Mouse (Mus musculus) hindbrain, postnatal 0 days (tissue): ENCODE measurements around the gene Mark2. TPM values are rescaled to one million over a fixed set of nuclear protein-coding genes. Genes with fewer than 3 reads are reported as not detected.
A peak's percentile ranks its signal among the peaks of the same experiment; 100 is the strongest.

ENCODE experiments used
- ATAC-seq: fragments of 200-750 bp; cut with Nextera tagmentation; 2 replicates; pipeline ENCODE4 v1.8.0; 2017; ENCODE audit warnings: mild to moderate bottlenecking, moderate TSS enrichment, moderate library complexity
- DNase-seq: peaks from one replicate; pipeline ENCODE4 v3.0.0-alpha.2; 2015; ENCODE audit warnings: low spot score
- H3K27ac ChIP-seq: fragments of 300-500 bp; sonication (generic); 2 replicates; pipeline ENCODE4 v1.5.1; 2014; ENCODE audit warnings: mild to moderate bottlenecking
- H3K27me3 ChIP-seq: fragments of 300-500 bp; sonication (generic); 2 replicates; pipeline ENCODE4 v1.6.1; 2014; ENCODE audit warnings: low read length, mixed read lengths; ENCODE audit not compliant: insufficient read depth
- H3K36me3 ChIP-seq: fragments of 300-500 bp; sonication (generic); 2 replicates; pipeline ENCODE4 v1.6.1; 2014; ENCODE audit warnings: low read length, mixed read lengths; ENCODE audit not compliant: insufficient read depth
- H3K4me1 ChIP-seq: fragments of 300-500 bp; sonication (generic); 2 replicates; pipeline ENCODE4 v1.6.1; 2014; ENCODE audit warnings: antibody characterized with exemption, low read length, mixed read lengths; ENCODE audit not compliant: insufficient read depth
- H3K4me2 ChIP-seq: fragments of 300-500 bp; sonication (generic); 2 replicates; pipeline ENCODE4 v1.6.1; 2014; ENCODE audit warnings: low read depth, mild to moderate bottlenecking, low read length, moderate library complexity, mixed read lengths
- H3K4me3 ChIP-seq: fragments of 300-500 bp; sonication (generic); 2 replicates; pipeline ENCODE4 v1.5.1; 2014; ENCODE audit warnings: low read length
- H3K9ac ChIP-seq: fragments of 300-500 bp; sonication (generic); replicated peaks from 2 replicates; pipeline ENCODE4 v1.6.1; 2014; ENCODE audit warnings: mild to moderate bottlenecking, low read length, moderate library complexity, mixed read lengths
- H3K9me3 ChIP-seq: fragments of 300-500 bp; sonication (generic); 2 replicates; pipeline ENCODE4 v1.6.1; 2016; ENCODE audit warnings: low read length, mixed read lengths
- CTCF ChIP-seq: IDR thresholded peaks from 2 replicates; pipeline ENCODE4 v1.5.1; 2016; ENCODE audit warnings: antibody characterized with exemption, control low read depth, low read depth
- WGBS: fragments of 180-500 bp; shearing (Covaris S2); extraction: QIAGEN DNeasy Blood & Tissue Kit; methylation state at CpG from one replicate; pipeline ENCODE4 v1.1.7; 2014; 5-methylcytosine and 5-hydroxymethylcytosine counted together
- polyA plus RNA-seq: library from polyadenylated mRNA; unstranded; fragments of >200 nt; fragmentation: Nextera tagmentation; extraction: Ambion mirVana; gene quantifications from 2 replicates; pipeline ENCODE4 v1.2.1, GENCODE M21; 2015
- total RNA-seq: library from RNA; depleted of rRNA; stranded (reverse); fragments of >200 nt; gene quantifications from 2 replicates; pipeline ENCODE4 v1.2.3, GENCODE M21; 2014

The Mark2 gene
- total and polyA plus RNA-seq, 2 experiments from 2014 or later: 31.4 to 39.9 TPM

DNA sequence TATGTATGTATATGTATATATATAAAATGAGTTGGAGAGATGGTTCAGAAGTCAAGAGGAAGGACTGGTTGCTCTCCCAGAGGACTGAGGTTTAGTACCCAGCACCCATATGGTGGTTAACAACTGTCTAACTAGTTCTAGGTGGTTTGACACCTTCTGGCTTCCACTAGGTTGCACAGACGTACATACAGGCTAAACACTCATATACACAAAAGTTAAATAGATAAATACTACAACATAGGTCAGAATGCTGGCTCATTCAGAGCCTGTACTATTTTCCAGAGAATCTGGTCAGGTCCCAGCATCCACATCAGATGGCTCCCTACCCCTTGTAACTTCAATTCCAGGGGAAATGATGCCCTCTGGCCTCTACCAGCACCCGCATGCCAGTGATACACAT is 986 bp upstream of the Mark2 start:
- H3K4me1 ChIP-seq: peaks cover 19% of the 10 kb centered on the region
- no peak overlapping the region for H3K27ac ChIP-seq
- no peak for ATAC-seq
- 69% methylated on average over 2 of the region's 2 CpGs for WGBS
- H3K4me3 ChIP-seq: no peak overlapping the region
- H3K36me3 ChIP-seq: no peaks in the 10 kb centered on the region
- H3K9me3 ChIP-seq: no peaks in the 10 kb centered on the region
- H3K4me2 ChIP-seq: no peak overlapping the region
- no peak for DNase-seq
- no peaks in the 10 kb centered on the region for H3K27me3 ChIP-seq
- H3K9ac ChIP-seq: no peak overlapping the region
- TF ChIP-seq CTCF: no peak

DNA sequence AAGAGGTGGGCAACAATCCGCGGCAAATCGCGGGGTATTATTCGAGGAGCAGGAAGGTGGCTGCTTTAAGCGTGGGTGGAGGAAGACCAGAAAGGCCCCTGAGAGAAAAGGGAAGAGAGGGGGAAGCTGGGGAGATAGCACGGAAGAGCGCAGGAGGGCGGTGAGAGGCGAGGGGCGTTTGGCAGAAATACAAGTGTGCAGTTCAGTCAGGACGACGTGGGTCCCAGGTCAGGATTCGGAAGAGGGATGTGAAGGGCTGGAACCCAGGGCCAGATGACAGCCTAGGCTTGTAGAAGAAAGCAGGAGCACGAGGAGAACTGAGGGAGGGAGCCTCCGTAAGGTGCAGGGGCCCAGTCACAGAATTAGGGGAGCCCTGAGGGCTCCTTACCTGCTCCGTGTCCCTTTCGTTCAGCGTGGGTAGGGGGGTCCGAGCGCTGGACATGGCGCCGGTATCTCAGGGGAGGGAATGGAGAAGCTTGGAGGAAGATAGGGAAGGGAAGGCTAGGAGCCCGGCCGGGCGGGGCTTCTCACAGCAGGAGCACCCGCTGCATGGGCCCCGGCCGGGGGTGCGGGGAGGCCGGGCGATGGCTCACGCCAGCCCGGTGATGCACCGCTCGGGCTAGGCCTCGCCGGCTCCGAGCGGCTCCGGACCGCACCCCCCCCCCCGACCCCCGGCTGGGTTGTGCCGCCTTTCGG is 732 bp downstream of the Mark2 start:
- Histone ChIP-seq H3K27me3 (no peaks in the 10 kb centered on the region), H3K27ac (peak overlapping the region; percentile 86), H3K9me3 (no peaks in the 10 kb centered on the region), H3K4me3 (peak overlapping the region; percentile 96), H3K36me3 (no peaks in the 10 kb centered on the region), H3K4me2 (peak overlapping the region; percentile 97), H3K4me1 (peaks cover 26% of the 10 kb centered on the region), H3K9ac (peak overlapping the region; percentile 98)
- 1% methylated on average over 28 of the region's 46 CpGs for WGBS
- TF ChIP-seq CTCF: no peak
- ATAC-seq (peak; percentile 75), DNase-seq (no peak)

DNA sequence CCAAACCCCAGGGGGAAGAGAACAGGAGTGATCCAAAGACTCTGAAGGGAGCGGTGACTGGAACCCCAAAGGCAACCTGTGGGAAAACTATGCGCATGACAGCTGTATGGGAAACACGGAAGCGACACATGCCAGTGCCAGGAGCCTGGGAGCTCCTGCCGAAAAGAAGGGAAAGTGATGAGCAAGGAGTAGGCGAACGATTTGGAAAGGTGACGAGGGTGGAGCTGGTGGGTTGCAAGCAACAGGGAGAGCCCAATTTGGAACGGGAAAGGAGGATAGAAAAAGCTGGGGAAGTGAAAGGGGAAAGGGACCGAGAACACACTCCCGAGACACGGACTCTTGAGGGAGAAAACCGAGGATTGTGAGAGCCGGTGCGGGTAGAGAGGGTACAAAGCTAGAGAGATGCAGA is 1.3 kb downstream of the Mark2 start:
- no peaks in the 10 kb centered on the region for H3K36me3 ChIP-seq
- no peaks in the 10 kb centered on the region for H3K9me3 ChIP-seq
- no peaks in the 10 kb centered on the region for H3K27me3 ChIP-seq
- TF ChIP-seq CTCF: no peak
- peak overlapping the region; percentile 97 for H3K4me2 ChIP-seq
- peak overlapping the region; percentile 86; the same call in 1 of the 2 replicates for H3K27ac ChIP-seq
- peak overlapping the region; percentile 96 for H3K4me3 ChIP-seq
- no peak for ATAC-seq
- WGBS: 1% methylated on average over 15 of the region's 15 CpGs
- peaks cover 26% of the 10 kb centered on the region for H3K4me1 ChIP-seq
- peak; percentile 44 for DNase-seq
- H3K9ac ChIP-seq: peak overlapping the region; percentile 98

DNA sequence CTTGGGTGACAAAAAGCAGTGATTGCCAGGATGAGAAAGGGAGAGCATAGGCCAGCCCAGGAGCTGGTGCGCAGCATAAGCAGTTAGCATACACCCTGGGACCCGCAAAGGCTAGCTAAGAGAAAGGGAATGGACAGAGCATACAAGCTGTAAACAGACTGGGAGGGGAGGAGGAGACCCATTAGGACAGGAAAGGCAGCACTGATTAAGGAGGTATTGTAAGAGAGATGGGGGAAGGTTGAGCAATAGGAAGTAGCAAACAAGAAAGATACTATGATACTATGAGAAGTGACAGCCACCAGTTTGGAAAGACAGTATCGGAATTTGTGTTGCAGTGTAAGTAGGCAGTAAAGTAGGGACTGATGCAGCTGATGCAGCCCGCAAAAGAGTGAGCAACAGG is 1.8 kb downstream of the Mark2 start:
- Histone ChIP-seq H3K27me3 (no peaks in the 10 kb centered on the region), H3K4me2 (peak overlapping the region; percentile 97), H3K4me1 (peaks cover 26% of the 10 kb centered on the region), H3K9me3 (no peaks in the 10 kb centered on the region), H3K27ac (no peak overlapping the region), H3K9ac (peak overlapping the region; percentile 98), H3K36me3 (no peaks in the 10 kb centered on the region), H3K4me3 (peak overlapping the region; percentile 96)
- no peak for ATAC-seq
- 45% methylated on average over 4 of the region's 4 CpGs for WGBS
- DNase-seq: no peak
- no peak for TF ChIP-seq CTCF

DNA sequence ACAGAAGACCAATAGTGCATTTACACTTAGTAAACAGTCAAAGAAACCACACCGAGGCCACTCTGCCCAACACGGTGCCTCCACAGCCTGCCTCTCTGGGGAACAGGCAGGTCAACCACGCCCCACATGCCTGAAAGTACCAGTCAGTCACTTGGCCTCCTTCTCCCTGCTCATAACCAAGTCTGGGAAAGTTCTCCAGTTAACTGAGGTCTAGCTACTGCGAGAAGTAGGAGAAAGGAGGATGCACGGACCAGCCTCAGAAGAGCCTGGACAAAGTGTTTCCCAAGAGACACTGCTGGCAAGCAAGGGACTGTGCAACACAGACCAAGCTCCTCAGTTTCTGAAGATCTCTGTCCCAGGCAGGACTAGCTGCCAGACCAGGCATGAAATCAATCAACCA is 2.6 kb downstream of the Mark2 start:
- peak overlapping the region; percentile 97 for H3K4me2 ChIP-seq
- H3K27me3 ChIP-seq: no peaks in the 10 kb centered on the region
- ATAC-seq: no peak
- peak; percentile 23 for DNase-seq
- H3K4me1 ChIP-seq: peaks cover 26% of the 10 kb centered on the region
- WGBS: 47% methylated on average over 5 of the region's 5 CpGs
- TF ChIP-seq CTCF: no peak
- no peaks in the 10 kb centered on the region for H3K36me3 ChIP-seq
- no peaks in the 10 kb centered on the region for H3K9me3 ChIP-seq
- no peak overlapping the region for H3K27ac ChIP-seq
- peak overlapping the region; percentile 96; the same call in 1 of the 2 replicates for H3K4me3 ChIP-seq
- peak overlapping the region; percentile 98; the same call in 1 of the 2 replicates for H3K9ac ChIP-seq

DNA sequence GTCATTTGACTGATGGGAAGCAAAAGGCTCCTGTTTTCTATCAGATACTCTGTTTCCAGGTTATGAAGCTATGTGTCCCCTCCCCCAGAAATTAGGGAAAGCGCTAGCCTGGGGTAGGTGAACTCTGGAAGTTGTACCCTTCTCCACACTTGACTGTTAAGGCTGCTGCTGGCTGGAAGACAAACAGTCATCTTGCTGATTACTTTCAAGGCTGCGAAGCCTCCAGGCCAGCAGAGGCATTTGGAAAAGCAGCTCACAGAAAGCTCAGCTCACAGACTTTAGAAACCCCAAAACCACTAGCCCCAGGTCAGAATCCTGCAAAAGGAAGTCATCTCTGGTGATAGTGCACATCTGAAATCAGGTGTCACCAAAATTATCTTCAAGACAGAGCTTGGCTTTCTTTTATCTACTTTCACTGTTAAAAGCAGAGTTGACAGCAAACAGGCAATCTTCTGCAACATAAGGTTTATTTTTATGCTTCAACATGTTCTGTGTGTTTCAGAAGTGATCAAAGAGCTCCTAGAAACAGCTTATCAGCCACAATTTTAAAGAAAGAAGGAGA is 3.8 kb downstream of the Mark2 start:
- 88% methylated on average over 2 of the region's 2 CpGs for WGBS
- H3K36me3 ChIP-seq: no peaks in the 10 kb centered on the region
- no peak overlapping the region for H3K27ac ChIP-seq
- no peak for DNase-seq
- no peak overlapping the region for H3K4me3 ChIP-seq
- H3K4me2 ChIP-seq: no peak overlapping the region
- H3K9me3 ChIP-seq: no peaks in the 10 kb centered on the region
- 0 out of 2 replicates have a peak overlapping the region, but pooled peaks have one; percentile 3 for H3K9ac ChIP-seq
- no peaks in the 10 kb centered on the region for H3K27me3 ChIP-seq
- no peak for TF ChIP-seq CTCF
- ATAC-seq: no peak
- H3K4me1 ChIP-seq: peaks cover 26% of the 10 kb centered on the region

DNA sequence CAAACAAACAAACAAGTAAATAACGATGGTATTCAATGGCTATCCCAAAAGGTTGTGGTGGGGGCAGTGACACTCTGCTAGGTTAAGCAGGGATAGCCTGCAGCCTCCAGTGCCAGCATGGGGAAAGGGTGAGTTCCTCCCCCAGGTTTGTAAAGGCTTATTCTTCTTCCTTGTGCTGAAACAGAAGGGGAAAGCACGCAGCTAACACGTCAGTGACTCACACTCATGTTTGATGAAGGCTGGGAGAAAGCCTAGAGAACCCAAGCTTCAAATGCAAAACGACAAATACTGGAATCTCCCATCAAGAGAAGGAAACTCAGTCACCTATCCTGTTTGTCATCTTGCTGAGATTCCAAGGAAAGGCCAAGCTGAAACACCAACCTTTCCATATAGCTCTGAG is 6.0 kb downstream of the Mark2 start:
- Histone ChIP-seq H3K9me3 (no peaks in the 10 kb centered on the region), H3K4me2 (no peak overlapping the region), H3K36me3 (no peaks in the 10 kb centered on the region), H3K4me3 (no peak overlapping the region), H3K27me3 (no peaks in the 10 kb centered on the region), H3K9ac (no peak overlapping the region), H3K4me1 (peaks cover 26% of the 10 kb centered on the region), H3K27ac (no peak overlapping the region)
- DNase-seq (no peak), ATAC-seq (no peak)
- TF ChIP-seq CTCF: no peak
- WGBS: 77% methylated on average over 4 of the region's 4 CpGs
